Comparison of ENCODE assay signal across 1 mouse cellular context in the genomic region with DNA sequence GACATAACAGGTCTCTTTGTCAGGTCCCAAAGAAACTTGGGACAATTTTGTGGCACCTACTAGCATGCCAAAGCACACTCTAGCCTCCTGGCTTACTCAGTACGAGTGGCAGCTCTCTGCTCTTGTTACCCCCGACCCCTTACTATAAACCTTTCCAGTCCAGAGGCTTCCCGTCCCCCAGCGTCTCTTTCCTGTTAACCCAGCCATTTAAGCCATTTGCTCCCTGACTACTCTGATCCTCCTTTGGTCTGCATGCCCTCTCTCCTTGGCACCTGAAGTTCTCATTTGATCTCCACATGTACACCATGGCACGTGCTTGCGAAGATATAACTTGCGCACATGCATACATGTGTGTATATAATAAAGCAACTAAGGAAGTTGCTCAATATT.
TF ChIP-seq lines count a peak whose summit lies in the region.

No protein-coding gene starts in this region.

TF ChIP-seq in MEL, 35 proteins besides CTCF, POLR2A, EP300 and RAD21:
- no peak for TF ChIP-seq POLR2AphosphoS2 (IDR thresholded peaks at IDR 0.05; ENCODE audit: low read length)
- TF ChIP-seq MXI1 (IDR thresholded peaks at IDR 0.05; ENCODE audit: low read depth, low read length) = no peak
- no peak for TF ChIP-seq NRF1 (IDR thresholded peaks at IDR 0.05; ENCODE audit: insufficient read depth, low read depth, low read length, poor library complexity, severe bottlenecking)
- no peak for TF ChIP-seq ZMIZ1 (IDR thresholded peaks at IDR 0.05; ENCODE audit: low read depth, low read length)
- TF ChIP-seq CHD1 (IDR thresholded peaks at IDR 0.05; ENCODE audit: low read depth, low read length) = no peak
- no peak for TF ChIP-seq NELFE (IDR thresholded peaks at IDR 0.05; ENCODE audit: low read depth, low read length)
- TF ChIP-seq MYB (IDR thresholded peaks at IDR 0.05; ENCODE audit: low read depth, low read length) = no peak
- TF ChIP-seq UBTF (IDR thresholded peaks at IDR 0.05; ENCODE audit: borderline replicate concordance, insufficient read depth, low read depth, low read length) = no peak
- no peak for TF ChIP-seq ETS1 (IDR thresholded peaks at IDR 0.05; ENCODE audit: low read depth, low read length)
- TF ChIP-seq TCF12 (IDR thresholded peaks at IDR 0.05; ENCODE audit: low read depth, low read length) = no peak
- TF ChIP-seq KAT2A (conservative IDR thresholded peaks at IDR 0.05; ENCODE audit: low read depth, low read length) = no peak
- TF ChIP-seq SIN3A (IDR thresholded peaks at IDR 0.05; ENCODE audit: low read length) = no peak
- TF ChIP-seq MAZ (IDR thresholded peaks at IDR 0.05; ENCODE audit: low read depth, low read length) = no peak
- TF ChIP-seq GABPA (IDR thresholded peaks at IDR 0.05; ENCODE audit: low read depth, low read length) = no peak
